Mouse (Mus musculus) brain, embryonic 14.5 days (tissue): Measurements from ENCODE around the gene Cnih2. TPM values are rescaled to one million over a fixed set of nuclear protein-coding genes. Genes with fewer than 3 reads are reported as not detected.

Experiments used
- DNase-seq: peaks from one replicate; pipeline ENCODE4 v3.0.0-alpha.2; 2011; ENCODE audit warnings: low read depth
- CTCF ChIP-seq: fragments of 200-500 bp; IDR thresholded peaks from 2 replicates; pipeline ENCODE4 v1.5.1; 2012; ENCODE audit warnings: inconsistent platforms, mild to moderate bottlenecking, moderate library complexity, borderline replicate concordance; ENCODE audit not compliant: insufficient read depth, insufficient read length; ENCODE audit errors: extremely low read depth
- POLR2A ChIP-seq: fragments of 200-500 bp; IDR thresholded peaks from 2 replicates; pipeline ENCODE4 v1.6.1; 2012; ENCODE audit warnings: mild to moderate bottlenecking, inconsistent platforms, borderline replicate concordance; ENCODE audit not compliant: poor library complexity, insufficient read depth, insufficient read length, severe bottlenecking; ENCODE audit errors: extremely low read depth
- polyA plus RNA-seq: library from polyadenylated mRNA; depleted of rRNA; stranded (reverse); fragments of >200 nt; gene quantifications from 2 replicates; pipeline ENCODE4 v1.2.3, GENCODE M21; 2012

Gene Cnih2
- polyA plus RNA-seq, 1 experiment, result 467 TPM

DNA sequence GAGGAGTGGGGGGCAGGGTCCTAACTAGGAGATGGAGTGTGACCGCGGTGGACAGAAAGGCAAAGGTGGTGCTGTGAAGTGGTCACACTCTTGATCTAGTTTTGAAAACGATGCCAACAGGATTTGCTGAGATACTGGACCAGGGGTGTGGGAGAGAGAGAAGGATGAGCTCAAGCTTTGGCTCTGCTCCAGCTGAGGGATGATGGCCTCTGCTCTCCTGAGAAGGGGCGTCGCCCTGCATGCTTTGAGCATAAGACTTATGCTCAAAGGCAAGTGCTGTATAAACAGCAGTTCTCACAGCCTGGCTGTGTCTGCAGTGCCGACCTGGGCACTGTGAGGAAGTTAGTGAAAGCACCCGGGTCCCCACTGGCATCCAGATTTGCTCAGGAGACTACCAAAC, 33.2 kb downstream of the Cnih2 start:
- TF ChIP-seq CTCF (no peak), POLR2A (no peak)
- no peak for DNase-seq

DNA sequence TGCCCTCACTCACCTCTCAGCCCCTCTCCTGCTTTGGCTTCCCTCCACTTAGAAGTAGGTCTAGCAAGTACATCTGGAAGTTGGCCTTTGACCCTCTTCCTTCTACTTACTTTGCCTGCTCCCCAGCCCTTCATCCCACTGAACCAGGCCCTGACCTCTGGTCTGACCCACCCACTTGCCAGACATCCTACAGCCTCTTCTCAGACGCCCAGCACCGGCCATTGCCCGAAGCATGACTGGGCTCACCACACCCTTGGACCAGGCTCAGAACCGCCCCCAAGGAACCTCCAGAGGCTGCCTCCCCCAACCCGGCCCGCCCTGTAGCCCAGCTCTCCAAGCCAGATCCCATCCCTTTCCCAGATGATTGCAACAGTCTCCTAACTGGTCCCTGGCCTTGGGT, 35.9 kb downstream of the Cnih2 start:
- TF ChIP-seq POLR2A (no peak), CTCF (no peak)
- no peak for DNase-seq

DNA sequence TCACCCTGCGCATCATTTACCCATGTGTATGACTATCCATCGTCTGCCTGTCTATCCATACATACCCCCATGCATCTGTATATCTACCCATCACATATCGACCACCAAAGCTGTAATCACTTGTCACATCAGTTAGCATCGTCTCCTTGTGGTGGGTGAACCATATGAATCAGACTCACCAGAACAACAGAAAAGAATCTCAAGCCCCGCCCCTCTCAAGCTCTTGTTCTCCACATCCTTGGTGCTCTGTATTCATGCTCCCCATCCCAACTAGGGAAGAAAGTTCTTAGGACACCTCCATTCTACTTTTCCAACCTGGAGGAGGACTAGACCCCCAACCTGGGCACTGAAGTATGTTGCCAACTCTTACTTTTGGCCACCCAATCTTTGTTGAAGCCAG, 36.3 kb downstream of the Cnih2 start:
- no peak for DNase-seq
- TF ChIP-seq CTCF, result no peak
- no peak for TF ChIP-seq POLR2A

DNA sequence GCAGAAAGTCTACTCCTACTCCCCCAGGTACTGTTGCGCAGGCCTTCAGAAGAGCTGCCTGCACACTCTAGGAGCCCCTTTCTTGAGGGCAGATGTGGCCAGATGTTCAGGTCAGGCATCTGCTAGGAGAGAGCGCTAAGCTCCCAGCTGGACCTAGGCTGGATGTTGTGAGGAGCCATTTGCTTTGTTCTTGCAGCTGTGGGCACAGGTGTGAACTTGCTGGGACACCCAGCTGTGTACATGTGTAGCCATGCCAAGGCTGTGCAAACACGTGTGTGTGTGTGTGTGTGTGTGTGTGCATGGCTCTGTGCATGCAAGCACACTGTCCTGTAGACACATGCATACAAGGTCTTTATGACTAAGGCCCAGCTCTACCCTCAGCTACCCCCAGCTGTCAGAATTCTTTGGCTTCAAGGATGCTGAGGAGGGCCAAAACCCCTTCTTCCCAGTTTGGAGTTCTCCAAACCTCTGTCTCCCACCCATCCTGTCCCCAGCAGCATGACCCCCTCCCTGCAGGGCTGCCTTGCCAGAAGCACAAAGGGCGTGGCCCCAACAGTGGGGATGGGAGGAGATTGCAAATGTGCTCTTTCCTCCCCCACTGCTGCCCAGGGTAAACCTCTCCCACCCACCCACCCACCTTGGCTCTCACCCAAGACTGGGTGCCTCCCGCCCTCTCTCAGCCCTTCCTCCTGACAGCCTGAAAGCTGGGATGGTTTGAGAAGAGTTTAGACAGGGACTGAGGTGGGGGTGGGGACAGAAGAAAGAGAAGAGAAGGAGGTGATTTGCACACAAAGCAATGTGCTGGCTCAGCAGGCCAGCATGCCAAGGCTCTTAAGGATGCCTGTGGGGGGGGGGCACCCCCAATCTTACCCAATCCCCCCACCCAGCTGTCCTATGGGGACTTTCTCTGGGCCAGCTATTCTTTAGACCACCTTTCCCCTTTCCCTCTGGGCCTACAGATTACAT, 37.7 kb downstream of the Cnih2 start:
- TF ChIP-seq CTCF (no peak), POLR2A (no peak)
- DNase-seq, result no peak

DNA sequence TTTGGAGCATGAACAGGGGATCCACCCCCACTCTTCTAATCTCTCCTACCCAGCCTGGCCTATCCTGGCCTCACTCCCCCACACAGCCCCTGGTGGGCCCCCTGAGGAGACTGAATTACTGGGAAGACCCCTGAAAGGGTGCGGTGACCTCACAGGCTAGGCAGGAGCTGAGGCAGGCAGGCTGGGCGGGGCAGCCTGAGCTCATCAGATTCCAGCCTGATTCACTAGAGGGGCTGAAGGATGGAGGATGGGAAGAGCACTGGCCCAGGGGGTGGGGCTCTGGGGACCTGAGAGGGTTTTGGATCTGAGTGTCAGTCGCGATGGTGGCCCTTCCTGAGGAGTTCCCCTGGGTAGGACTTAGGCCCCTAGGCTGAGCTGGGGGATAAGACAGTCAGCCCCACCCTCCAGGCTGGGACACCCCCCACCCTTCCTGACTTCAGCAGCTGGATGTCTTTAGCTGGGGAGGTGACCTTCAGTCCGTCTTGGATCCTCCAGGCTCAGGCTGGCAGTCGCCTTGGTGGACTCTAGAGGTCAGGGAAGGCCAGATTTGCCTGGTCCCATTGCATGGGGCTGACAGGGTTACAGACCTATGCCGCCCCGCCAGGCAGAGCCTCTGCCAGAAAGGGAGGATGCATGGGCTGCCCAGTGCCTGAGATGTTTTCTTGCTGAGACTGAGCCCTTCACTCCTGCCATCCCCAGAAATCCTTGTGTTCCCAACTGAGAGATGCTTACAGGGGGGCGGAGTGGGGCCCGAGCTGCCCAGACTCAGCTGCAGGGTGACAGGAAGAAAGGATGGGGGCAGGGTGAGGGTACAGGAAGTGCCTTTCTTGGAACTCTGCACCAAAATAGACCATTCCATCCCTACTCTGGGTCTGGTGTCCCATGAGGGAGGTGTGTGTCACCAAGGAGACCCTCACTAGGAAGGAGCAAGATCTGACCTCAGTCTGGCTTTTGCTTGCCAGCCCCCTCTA, 39.2 kb downstream of the Cnih2 start:
- TF ChIP-seq CTCF (no peak), POLR2A (no peak)
- DNase-seq, result no peak

DNA sequence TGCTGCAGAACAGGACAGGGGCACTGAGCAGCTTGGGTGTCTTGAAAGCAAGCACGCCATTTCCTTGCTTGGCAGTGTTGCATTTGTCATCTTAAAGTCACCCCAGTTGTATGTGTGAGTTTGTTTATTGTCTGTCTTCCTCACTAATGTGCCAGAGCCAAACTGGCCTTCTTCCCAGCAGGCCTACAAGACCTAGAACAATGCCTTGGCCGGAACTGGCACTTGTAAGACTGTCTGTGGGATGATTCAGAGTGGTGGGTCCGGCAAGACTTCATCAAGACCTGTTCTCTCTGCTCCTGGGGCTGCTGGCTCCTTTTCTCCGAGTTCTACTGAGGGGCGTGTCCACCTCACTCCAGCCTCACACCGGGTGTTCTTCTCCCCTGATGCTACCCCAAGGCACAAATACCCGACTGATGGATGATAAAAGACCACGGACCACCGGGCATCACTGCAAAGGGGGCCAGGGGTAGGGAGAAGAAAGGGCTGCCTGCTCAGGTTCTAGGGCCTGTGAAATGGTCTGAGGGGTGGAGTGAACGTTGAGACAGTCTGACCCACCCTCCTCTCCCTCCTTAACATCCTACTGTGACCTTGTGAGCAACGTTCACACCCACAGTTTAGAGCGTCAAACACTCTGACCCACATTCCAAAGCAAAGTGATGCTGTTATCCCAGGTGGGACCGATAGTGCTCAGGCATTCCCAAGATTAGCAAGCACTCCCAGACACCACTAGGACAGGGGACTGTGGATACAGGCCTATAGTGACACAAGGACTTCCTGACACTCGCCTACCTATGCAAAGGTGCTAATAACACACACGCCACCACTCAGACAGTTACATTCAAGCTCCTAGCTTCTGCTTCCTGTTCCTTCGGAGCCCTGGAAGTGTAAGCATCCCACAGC, 40.2 kb downstream of the Cnih2 start:
- TF ChIP-seq CTCF (no peak), POLR2A (no peak)
- no peak for DNase-seq

DNA sequence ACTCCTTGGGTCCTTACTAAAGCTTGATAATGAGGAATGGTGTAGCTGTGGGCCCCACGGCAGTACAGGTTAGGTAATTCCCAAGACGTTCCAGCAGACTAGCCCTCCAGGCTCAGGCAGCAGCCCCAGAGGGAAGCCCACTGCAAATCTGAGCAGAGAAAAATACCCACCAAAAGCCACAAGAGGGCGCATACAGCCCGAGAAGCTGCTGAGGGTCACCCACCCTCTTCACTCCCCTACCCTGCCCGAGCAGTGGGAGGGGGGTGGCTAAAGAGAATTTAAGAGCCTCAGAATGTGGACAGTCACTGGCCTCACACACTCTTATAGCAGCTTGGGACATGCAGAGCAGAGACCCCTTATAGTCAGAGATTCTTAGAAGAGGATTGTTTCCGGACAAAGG, 42.1 kb downstream of the Cnih2 start:
- peak; percentile 77 for DNase-seq
- TF ChIP-seq POLR2A, result no peak
- TF ChIP-seq CTCF, result peak; percentile 93

DNA sequence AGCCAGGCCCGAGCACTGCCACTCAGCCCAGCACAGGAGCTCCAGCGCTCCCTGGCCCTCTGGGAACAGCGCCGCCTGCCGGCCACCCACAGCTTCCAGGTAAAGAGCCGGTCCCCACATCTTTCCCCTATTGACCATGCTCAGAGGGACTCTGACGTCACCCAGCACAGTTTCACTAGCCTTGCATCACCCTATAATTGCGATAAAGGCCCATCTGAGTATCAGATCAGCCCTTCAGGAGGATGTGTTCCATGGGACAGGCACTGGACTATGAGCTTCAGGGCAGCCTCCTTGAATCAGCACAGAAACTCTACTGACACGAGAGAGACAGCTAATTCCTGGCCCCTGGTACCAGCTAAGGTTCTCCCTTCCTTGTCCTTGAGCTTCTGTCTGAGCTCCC, 44.4 kb downstream of the Cnih2 start:
- DNase-seq, result peak; percentile 34
- TF ChIP-seq POLR2A (no peak), CTCF (peak; percentile 80)

DNA sequence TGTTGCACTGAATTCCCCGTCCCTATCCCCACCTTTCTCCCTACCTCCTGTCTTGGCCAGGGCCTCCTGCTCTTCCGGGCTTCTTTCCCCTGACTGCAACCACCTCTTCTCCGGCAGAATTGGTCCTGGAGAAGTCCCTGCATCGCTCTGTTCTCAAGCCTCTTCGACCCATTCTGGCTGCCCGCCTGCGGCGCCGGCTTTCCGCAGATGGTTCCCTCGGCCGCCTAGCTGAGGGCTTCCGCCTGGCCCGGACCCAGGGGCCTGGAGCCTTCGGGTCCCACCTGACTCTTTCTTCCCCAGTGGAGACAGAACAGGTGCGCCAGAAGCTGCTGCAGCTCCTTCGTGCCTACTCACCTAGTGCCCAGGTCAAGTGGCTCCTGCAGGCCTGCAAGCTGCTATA, 45.5 kb downstream of the Cnih2 start:
- no peak for DNase-seq
- no peak for TF ChIP-seq POLR2A
- TF ChIP-seq CTCF, result no peak

DNA sequence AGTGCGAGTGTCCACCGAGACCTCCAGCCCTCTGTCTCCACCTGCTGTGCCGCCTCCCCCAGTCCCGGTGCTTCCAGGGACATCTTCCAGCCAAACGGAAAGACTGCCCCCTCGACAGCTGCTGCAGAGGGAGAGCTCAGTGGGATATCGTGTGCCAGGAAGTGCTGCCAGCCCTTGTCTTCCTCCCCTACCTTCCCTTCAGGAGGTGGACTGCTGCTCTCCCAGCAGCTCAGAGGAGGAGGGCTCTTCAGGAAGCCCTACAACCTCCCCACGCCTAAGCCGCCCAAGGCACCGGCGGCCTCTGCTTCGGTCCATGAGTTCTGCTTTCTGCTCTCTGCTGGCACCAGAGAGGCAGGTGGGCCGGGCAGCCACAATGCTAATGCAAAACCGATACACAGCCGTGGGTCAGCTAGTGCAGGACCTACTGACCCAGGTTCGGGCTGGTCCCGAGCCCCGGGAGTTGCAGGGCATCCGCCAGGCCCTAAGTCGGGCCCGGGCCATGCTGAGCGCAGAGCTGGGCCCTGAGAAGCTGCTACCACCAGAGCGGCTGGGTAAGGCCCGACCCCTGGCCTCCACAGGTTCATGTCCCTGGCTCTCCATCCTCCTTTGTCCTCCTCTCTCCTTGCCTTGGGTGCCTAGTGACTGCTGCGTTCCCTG, 46.0 kb downstream of the Cnih2 start:
- TF ChIP-seq CTCF (no peak), POLR2A (no peak)
- no peak for DNase-seq

DNA sequence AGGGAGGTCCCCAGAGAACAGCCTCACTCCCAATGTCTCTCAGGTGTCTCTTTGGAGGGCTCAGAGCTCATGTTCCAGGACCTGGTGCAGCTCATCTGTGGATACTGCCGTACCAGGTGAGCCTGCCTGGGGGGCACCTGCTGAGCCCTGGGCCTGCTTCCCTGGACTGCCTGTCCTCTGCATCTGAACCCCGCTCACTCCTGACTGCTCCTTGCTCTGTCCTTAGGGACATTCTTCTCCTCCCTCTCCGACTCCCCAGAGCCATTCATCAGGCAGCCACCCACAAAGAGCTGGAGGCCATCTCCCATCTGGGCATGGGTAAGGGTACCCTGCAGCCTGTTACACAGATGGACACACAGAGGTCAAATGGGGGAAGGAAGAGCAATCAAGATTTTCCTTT, 46.8 kb downstream of the Cnih2 start:
- TF ChIP-seq POLR2A, result no peak
- TF ChIP-seq CTCF, result no peak
- DNase-seq, result no peak

DNA sequence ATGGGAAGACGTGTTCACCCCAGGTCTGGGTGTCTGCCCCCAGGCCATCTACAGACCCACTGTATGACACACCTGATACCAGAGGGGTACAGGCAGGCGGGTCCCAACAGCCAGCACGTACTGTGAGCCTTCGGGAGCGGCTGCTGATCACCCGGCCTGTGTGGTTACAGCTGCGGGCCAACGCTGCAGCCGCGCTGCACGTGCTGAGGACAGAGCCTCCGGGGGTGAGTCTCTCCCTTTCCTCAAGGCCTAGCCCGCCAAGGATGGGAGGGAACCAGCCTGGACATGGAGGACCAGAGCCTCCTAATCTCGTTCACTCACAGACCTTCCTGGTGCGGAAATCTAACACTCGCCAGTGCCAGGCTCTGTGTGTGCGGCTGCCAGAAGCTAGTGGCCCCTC, 47.3 kb downstream of the Cnih2 start:
- TF ChIP-seq CTCF, result no peak
- no peak for TF ChIP-seq POLR2A
- no peak for DNase-seq
